Mouse (Mus musculus) spleen, adult 2 months (tissue): ENCODE data around the gene Evc. TPM values are rescaled to one million over a fixed set of nuclear protein-coding genes. Genes with fewer than 3 reads are reported as not detected.

ENCODE experiments used
- DNase-seq, 2 experiments: peaks; one replicate each; pipeline versions ENCODE4 v3.0.0 to v3.0.0-alpha.2; 2012 to 2021; ENCODE audit warnings: low spot score in 2 of 2, low read depth in 1 of 2
- H3K27ac ChIP-seq: fragments of 200-500 bp; 2 replicates; pipeline ENCODE4 v1.5.1; 2012; ENCODE audit warnings: low read length, inconsistent platforms; ENCODE audit not compliant: insufficient read depth
- H3K27me3 ChIP-seq: fragments of 200-500 bp; 2 replicates; pipeline ENCODE4 v1.6.1; 2012; ENCODE audit warnings: mild to moderate bottlenecking, moderate library complexity, low read length, inconsistent platforms; ENCODE audit not compliant: control insufficient read depth, insufficient read depth
- H3K36me3 ChIP-seq: fragments of 200-500 bp; 2 replicates; pipeline ENCODE4 v1.6.1; 2012; ENCODE audit warnings: mild to moderate bottlenecking, low read length, inconsistent platforms; ENCODE audit not compliant: control insufficient read depth, insufficient read depth
- H3K4me1 ChIP-seq: fragments of 200-500 bp; 2 replicates; pipeline ENCODE4 v1.6.1; 2011; ENCODE audit warnings: inconsistent platforms; ENCODE audit not compliant: control insufficient read depth, insufficient read depth, insufficient read length
- H3K4me3 ChIP-seq: fragments of 200-500 bp; 2 replicates; pipeline ENCODE4 v1.5.1; 2011; ENCODE audit warnings: mild to moderate bottlenecking, inconsistent platforms; ENCODE audit not compliant: insufficient read depth, insufficient read length; ENCODE audit errors: extremely low read depth
- CTCF ChIP-seq: fragments of 200-500 bp; IDR thresholded peaks from 2 replicates; pipeline ENCODE4 v1.5.1; 2011; ENCODE audit warnings: mild to moderate bottlenecking, inconsistent platforms; ENCODE audit not compliant: insufficient read depth, insufficient read length, insufficient replicate concordance; ENCODE audit errors: extremely low read depth
- POLR2A ChIP-seq: fragments of 200-500 bp; IDR thresholded peaks from 2 replicates; pipeline ENCODE4 v1.6.1; 2011; ENCODE audit warnings: low read depth, low read length, inconsistent platforms
- WGBS: fragments of 180-500 bp; shearing (Covaris S2); methylation state at CpG from one replicate; pipeline ENCODE4 v1.1.7; 2018; 5-methylcytosine and 5-hydroxymethylcytosine counted together
- polyA plus RNA-seq: library from polyadenylated mRNA; depleted of rRNA; stranded (reverse); fragments of >200 nt; gene quantifications from 2 replicates; pipeline ENCODE4 v1.2.3, GENCODE M21; 2012

The Evc gene
- polyA plus RNA-seq, 1 experiment: 4.5 TPM

- Histone ChIP-seq H3K36me3 (no peaks in the 10 kb centered on the region), H3K4me1 (no peaks in the 10 kb centered on the region), H3K27ac (no peak overlapping the region), H3K27me3 (no peaks in the 10 kb centered on the region), H3K4me3 (no peak overlapping the region)
- 90% methylated on average over 11 of the region's 11 CpGs for WGBS
- TF ChIP-seq CTCF (no peak), POLR2A (no peak)
- no peak for DNase-seq
These were observed 55.7 kb downstream of the Evc start for GRCm38 (mm10) chr5:37281021-37281420.

GRCm38 (mm10) chr5:37263816-37264215 is 72.9 kb downstream of the Evc start:
- no peak for DNase-seq
- Histone ChIP-seq H3K27ac (no peak overlapping the region), H3K4me1 (no peaks in the 10 kb centered on the region), H3K36me3 (no peaks in the 10 kb centered on the region), H3K4me3 (no peak overlapping the region), H3K27me3 (no peaks in the 10 kb centered on the region)
- 83% methylated on average over 6 of the region's 6 CpGs for WGBS
- no peak for TF ChIP-seq POLR2A
- TF ChIP-seq CTCF: no peak

GRCm38 (mm10) chr5:37261734-37262133 is 75.0 kb downstream of the Evc start:
- Histone ChIP-seq H3K27me3 (no peaks in the 10 kb centered on the region), H3K36me3 (no peaks in the 10 kb centered on the region), H3K4me3 (no peak overlapping the region), H3K27ac (no peak overlapping the region), H3K4me1 (no peaks in the 10 kb centered on the region)
- WGBS: 75% methylated on average over 5 of the region's 5 CpGs
- TF ChIP-seq POLR2A: no peak
- no peak for TF ChIP-seq CTCF
- DNase-seq: no peak

GRCm38 (mm10) chr5:37257243-37257642 is 79.5 kb downstream of the Evc start:
- TF ChIP-seq POLR2A: no peak
- no peak for TF ChIP-seq CTCF
- Histone ChIP-seq H3K4me1 (no peaks in the 10 kb centered on the region), H3K36me3 (no peaks in the 10 kb centered on the region), H3K4me3 (no peak overlapping the region), H3K27me3 (no peaks in the 10 kb centered on the region), H3K27ac (no peak overlapping the region)
- DNase-seq: no peak
- 57% methylated on average over 5 of the region's 5 CpGs for WGBS

GRCm38 (mm10) chr5:37256823-37257222 is 79.9 kb downstream of the Evc start:
- WGBS: 63% methylated on average over 7 of the region's 7 CpGs
- TF ChIP-seq CTCF (no peak), POLR2A (no peak)
- no peak for DNase-seq

GRCm38 (mm10) chr5:37254523-37254922 is 82.2 kb downstream of the Evc start:
- H3K27me3 ChIP-seq: no peaks in the 10 kb centered on the region
- no peak for DNase-seq
- H3K4me1 ChIP-seq: no peaks in the 10 kb centered on the region
- 85% methylated on average over 4 of the region's 4 CpGs for WGBS
- H3K27ac ChIP-seq: no peak overlapping the region
- H3K36me3 ChIP-seq: no peaks in the 10 kb centered on the region
- TF ChIP-seq CTCF: no peak
- no peak for TF ChIP-seq POLR2A
- no peak overlapping the region for H3K4me3 ChIP-seq

More at GRCm38 (mm10) chr5:37256823-37257222, 79.9 kb downstream of the Evc start:
- Histone ChIP-seq H3K27me3 (no peaks in the 10 kb centered on the region), H3K4me1 (no peaks in the 10 kb centered on the region), H3K36me3 (no peaks in the 10 kb centered on the region), H3K27ac (no peak overlapping the region), H3K4me3 (no peak overlapping the region)

- no peak overlapping the region for H3K27ac ChIP-seq
- no peaks in the 10 kb centered on the region for H3K4me1 ChIP-seq
- WGBS: 80% methylated on average over 9 of the region's 9 CpGs
- no peak for TF ChIP-seq POLR2A
- TF ChIP-seq CTCF: no peak
- no peaks in the 10 kb centered on the region for H3K27me3 ChIP-seq
- no peaks in the 10 kb centered on the region for H3K36me3 ChIP-seq
- H3K4me3 ChIP-seq: no peak overlapping the region
- DNase-seq: no peak
These were observed 84.4 kb downstream of the Evc start for GRCm38 (mm10) chr5:37252101-37252804.
